Mouse (Mus musculus): Measurements from ENCODE around the gene Nrxn3. TPM values are rescaled to one million over a fixed set of nuclear protein-coding genes. Genes with fewer than 3 reads are reported as not detected.

The Nrxn3 gene
- polyA plus RNA-seq, 1 experiment from 2014 or later: 96.7 TPM

- no peaks in the 10 kb centered on the region for H3K27me3 ChIP-seq (replicated peaks)
- no peaks in the 10 kb centered on the region for H3K36me3 ChIP-seq
- WGBS: 78% methylated on average over 4 of the region's 4 CpGs
- no peak overlapping the region for H3K4me3 ChIP-seq (replicated peaks)
- H3K9me3 ChIP-seq (replicated peaks): no peaks in the 10 kb centered on the region
- H3K9ac ChIP-seq (replicated peaks): no peak overlapping the region
- no peaks in the 10 kb centered on the region for H3K4me1 ChIP-seq
- H3K27ac ChIP-seq (replicated peaks): no peak overlapping the region
- no peak for ATAC-seq (ENCODE audit: low FRiP score)
- H3K4me2 ChIP-seq: no peak overlapping the region
Measured at GRCm38 (mm10) chr12:89592459-89592858, 869.8 kb downstream of the Nrxn3 start.

DNA sequence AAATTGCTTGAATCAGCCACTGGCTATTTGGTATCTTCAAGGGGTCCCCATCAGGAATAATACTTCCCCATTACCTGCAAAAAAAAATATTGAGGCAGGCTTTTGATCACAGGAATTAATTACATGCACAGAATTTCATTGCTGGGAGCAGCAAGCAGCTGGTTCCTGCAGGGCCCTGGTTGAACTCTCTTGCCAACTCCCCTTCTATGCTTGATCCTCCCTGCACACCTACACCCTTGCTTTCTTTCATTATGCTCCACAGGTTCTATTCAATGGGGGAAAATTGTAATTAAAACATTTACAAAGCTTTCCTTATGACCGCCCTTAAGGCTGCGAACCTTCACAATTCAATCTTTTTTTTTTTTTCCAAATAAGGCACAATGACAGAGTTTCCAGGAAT, 891.0 kb downstream of the Nrxn3 start:
- 67% methylated on average over 2 of the region's 2 CpGs for WGBS
- no peak overlapping the region for H3K27ac ChIP-seq (replicated peaks)
- H3K4me2 ChIP-seq: no peak overlapping the region
- no peaks in the 10 kb centered on the region for H3K27me3 ChIP-seq (replicated peaks)
- no peak overlapping the region for H3K4me3 ChIP-seq (replicated peaks)
- no peaks in the 10 kb centered on the region for H3K4me1 ChIP-seq
- H3K36me3 ChIP-seq: no peaks in the 10 kb centered on the region
- H3K9me3 ChIP-seq (replicated peaks): no peaks in the 10 kb centered on the region
- ATAC-seq (ENCODE audit: low FRiP score): no peak
- H3K9ac ChIP-seq (replicated peaks): no peak overlapping the region

- no peak overlapping the region for H3K9ac ChIP-seq (replicated peaks)
- no peak overlapping the region for H3K4me3 ChIP-seq (replicated peaks)
- WGBS: 75% methylated on average over 4 of the region's 4 CpGs
- H3K9me3 ChIP-seq (replicated peaks): no peaks in the 10 kb centered on the region
- no peaks in the 10 kb centered on the region for H3K4me1 ChIP-seq
- H3K36me3 ChIP-seq: no peaks in the 10 kb centered on the region
- no peaks in the 10 kb centered on the region for H3K27me3 ChIP-seq (replicated peaks)
- no peak overlapping the region for H3K27ac ChIP-seq (replicated peaks)
- H3K4me2 ChIP-seq: no peak overlapping the region
- ATAC-seq (ENCODE audit: low FRiP score): no peak
Measured at GRCm38 (mm10) chr12:89625746-89626145, 903.1 kb downstream of the Nrxn3 start.

DNA sequence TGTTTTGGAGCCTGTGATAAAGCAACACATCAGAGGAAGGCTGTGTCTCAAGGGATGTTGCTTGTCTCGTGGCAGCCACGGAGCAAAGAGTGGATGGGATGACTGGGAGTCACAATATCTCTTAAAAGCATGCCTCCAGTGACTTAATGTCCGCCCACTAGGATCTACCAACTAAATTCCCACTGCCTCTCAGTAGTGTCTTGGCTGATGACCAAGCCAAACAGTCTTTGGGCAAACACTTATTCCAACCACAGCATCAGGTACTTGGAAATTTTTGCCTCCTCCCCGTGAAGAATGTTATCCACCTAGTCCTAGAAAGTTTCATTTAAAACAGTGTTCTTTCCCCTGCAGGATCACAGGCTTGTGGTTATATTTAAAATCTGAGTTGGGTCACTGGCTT, 917.4 kb downstream of the Nrxn3 start:
- H3K9me3 ChIP-seq (replicated peaks): no peaks in the 10 kb centered on the region
- H3K4me1 ChIP-seq: no peaks in the 10 kb centered on the region
- no peaks in the 10 kb centered on the region for H3K27me3 ChIP-seq (replicated peaks)
- no peaks in the 10 kb centered on the region for H3K36me3 ChIP-seq
- WGBS: 86% methylated on average over 4 of the region's 4 CpGs
- no peak overlapping the region for H3K4me2 ChIP-seq
- no peak overlapping the region for H3K4me3 ChIP-seq (replicated peaks)
- H3K9ac ChIP-seq (replicated peaks): no peak overlapping the region
- H3K27ac ChIP-seq (replicated peaks): no peak overlapping the region
- ATAC-seq (ENCODE audit: low FRiP score): no peak

DNA sequence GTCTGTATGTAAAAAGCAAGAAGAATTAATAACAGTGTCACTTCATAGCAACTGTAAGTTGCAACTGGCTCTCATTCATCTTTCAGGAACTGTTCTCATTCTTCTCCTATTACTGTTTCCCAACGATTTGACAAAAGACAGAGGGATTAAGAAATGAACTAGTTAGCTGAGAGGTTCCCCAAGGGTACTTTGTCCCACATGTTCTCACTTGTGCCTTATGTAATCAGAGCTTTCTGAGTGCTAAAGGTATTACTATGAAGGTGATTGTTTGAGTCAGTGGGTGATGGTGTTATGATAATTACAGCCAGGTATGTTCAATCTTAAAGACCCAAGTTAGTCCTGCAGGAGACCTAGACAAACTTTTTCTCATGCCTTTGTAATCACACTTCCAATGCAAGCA, 918.8 kb downstream of the Nrxn3 start:
- H3K27ac ChIP-seq (replicated peaks): no peak overlapping the region
- no peaks in the 10 kb centered on the region for H3K36me3 ChIP-seq
- H3K4me3 ChIP-seq (replicated peaks): no peak overlapping the region
- H3K4me1 ChIP-seq: no peaks in the 10 kb centered on the region
- WGBS: 43% methylated on average over 1 of the region's 1 CpGs
- H3K9me3 ChIP-seq (replicated peaks): no peaks in the 10 kb centered on the region
- H3K4me2 ChIP-seq: no peak overlapping the region
- H3K27me3 ChIP-seq (replicated peaks): no peaks in the 10 kb centered on the region
- ATAC-seq (ENCODE audit: low FRiP score): no peak
- no peak overlapping the region for H3K9ac ChIP-seq (replicated peaks)

DNA sequence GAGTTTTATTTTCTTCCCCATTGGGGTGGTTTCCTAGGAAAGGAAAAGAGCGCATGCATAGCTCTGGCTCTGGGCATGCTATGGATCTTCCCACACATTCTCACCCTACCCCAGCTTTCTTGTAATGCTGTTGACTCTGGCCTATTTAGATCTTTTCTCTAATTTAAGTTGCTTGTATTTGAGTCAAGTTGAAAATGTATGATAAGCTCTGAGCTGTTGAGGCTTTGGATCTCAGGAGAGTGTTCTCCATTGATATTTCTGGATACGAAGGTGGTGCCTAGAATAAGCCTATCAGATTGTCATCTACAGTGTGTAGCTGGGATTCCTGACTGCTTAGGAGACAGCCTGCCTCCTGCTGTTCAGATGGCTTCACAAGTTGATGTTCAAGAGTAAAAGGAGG, 930.5 kb downstream of the Nrxn3 start:
- H3K9ac ChIP-seq (replicated peaks): no peak overlapping the region
- no peaks in the 10 kb centered on the region for H3K4me1 ChIP-seq
- no peak overlapping the region for H3K4me3 ChIP-seq (replicated peaks)
- 80% methylated on average over 2 of the region's 2 CpGs for WGBS
- ATAC-seq (ENCODE audit: low FRiP score): no peak
- H3K27me3 ChIP-seq (replicated peaks): no peaks in the 10 kb centered on the region
- H3K9me3 ChIP-seq (replicated peaks): no peaks in the 10 kb centered on the region
- no peaks in the 10 kb centered on the region for H3K36me3 ChIP-seq
- H3K4me2 ChIP-seq: no peak overlapping the region
- H3K27ac ChIP-seq (replicated peaks): no peak overlapping the region

DNA sequence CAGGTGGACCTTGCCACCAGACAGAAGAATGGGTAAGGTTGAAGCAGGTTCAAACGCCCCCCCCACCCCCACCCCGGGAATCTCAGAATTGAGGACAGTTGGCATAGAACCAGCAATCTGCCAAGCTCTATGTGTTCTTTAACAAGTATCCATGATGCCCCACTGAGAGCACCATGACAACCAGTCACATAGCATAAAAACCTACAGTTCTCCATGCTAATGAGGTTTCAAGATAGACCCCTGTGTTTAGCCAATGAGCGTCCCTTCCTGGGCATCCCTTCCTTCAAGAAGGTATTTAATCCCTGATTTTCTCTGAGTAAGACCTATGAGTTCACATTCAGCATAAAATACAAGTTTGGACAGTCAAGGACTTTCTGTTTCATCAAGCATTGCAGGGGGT, 938.5 kb downstream of the Nrxn3 start:
- no peak overlapping the region for H3K4me2 ChIP-seq
- no peaks in the 10 kb centered on the region for H3K4me1 ChIP-seq
- H3K4me3 ChIP-seq (replicated peaks): no peak overlapping the region
- 32% methylated on average over 3 of the region's 3 CpGs for WGBS
- H3K9ac ChIP-seq (replicated peaks): no peak overlapping the region
- no peaks in the 10 kb centered on the region for H3K9me3 ChIP-seq (replicated peaks)
- no peaks in the 10 kb centered on the region for H3K36me3 ChIP-seq
- no peaks in the 10 kb centered on the region for H3K27me3 ChIP-seq (replicated peaks)
- ATAC-seq (ENCODE audit: low FRiP score): no peak
- no peak overlapping the region for H3K27ac ChIP-seq (replicated peaks)

DNA sequence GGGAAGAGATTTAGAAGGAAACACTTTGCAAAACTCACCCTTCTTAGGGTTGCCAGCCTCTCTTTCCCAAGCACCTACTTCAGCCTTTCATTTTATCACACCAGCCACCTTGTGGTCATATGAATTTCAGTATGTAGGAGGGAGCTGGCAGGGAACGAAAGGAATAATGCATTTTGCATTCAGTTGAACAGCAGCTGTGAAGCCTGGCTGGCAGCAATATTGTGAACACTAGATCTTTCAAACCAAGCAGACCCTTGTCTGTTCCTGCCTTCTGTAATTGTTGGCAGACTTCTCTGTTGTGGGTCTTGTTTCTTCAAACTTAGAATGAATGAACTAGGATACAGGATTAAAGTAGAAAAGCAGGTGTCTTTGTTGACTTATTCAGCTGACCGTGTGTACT, 946.2 kb downstream of the Nrxn3 start:
- H3K36me3 ChIP-seq: no peaks in the 10 kb centered on the region
- no peak overlapping the region for H3K4me3 ChIP-seq (replicated peaks)
- no peak overlapping the region for H3K4me2 ChIP-seq
- H3K9ac ChIP-seq (replicated peaks): no peak overlapping the region
- 70% methylated on average over 2 of the region's 2 CpGs for WGBS
- no peaks in the 10 kb centered on the region for H3K4me1 ChIP-seq
- no peaks in the 10 kb centered on the region for H3K9me3 ChIP-seq (replicated peaks)
- no peak overlapping the region for H3K27ac ChIP-seq (replicated peaks)
- H3K27me3 ChIP-seq (replicated peaks): no peaks in the 10 kb centered on the region
- ATAC-seq (ENCODE audit: low FRiP score): no peak

- Histone ChIP-seq H3K9ac (replicated peaks) (no peak overlapping the region), H3K27me3 (replicated peaks) (no peaks in the 10 kb centered on the region), H3K4me3 (replicated peaks) (no peak overlapping the region), H3K9me3 (replicated peaks) (no peaks in the 10 kb centered on the region), H3K27ac (replicated peaks) (no peak overlapping the region), H3K4me2 (no peak overlapping the region), H3K36me3 (no peaks in the 10 kb centered on the region), H3K4me1 (no peaks in the 10 kb centered on the region)
- 40% methylated on average over 2 of the region's 2 CpGs for WGBS
- ATAC-seq (ENCODE audit: low FRiP score): 0 out of 2 replicates have a peak, but pooled peaks have one; percentile 38
Measured at GRCm38 (mm10) chr12:89672819-89673218, 950.1 kb downstream of the Nrxn3 start.

DNA sequence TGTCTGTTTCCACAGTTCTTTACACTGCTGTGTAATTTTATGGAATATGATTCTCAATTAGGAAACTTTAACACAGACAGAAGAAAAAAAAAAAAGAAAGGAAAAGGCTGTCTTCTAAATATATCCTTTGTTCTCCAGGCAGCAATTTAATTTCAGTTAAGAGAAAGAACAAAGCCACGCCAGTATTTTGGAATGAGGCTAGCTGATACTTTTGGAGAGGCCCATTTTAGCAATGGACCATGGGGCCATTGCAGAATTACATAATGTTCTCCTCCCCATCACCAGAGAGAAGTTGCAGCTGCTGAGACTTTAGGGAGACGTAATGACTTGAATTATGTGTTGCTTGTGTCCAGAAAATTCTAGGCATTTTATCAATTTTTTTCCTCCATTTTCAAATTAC, 963.0 kb downstream of the Nrxn3 start:
- WGBS: 56% methylated on average over 2 of the region's 2 CpGs
- no peak for ATAC-seq (ENCODE audit: low FRiP score)
- no peak overlapping the region for H3K4me3 ChIP-seq (replicated peaks)
- no peak overlapping the region for H3K4me2 ChIP-seq
- no peak overlapping the region for H3K9ac ChIP-seq (replicated peaks)
- no peaks in the 10 kb centered on the region for H3K27me3 ChIP-seq (replicated peaks)
- H3K9me3 ChIP-seq (replicated peaks): no peaks in the 10 kb centered on the region
- no peak overlapping the region for H3K27ac ChIP-seq (replicated peaks)
- no peaks in the 10 kb centered on the region for H3K4me1 ChIP-seq
- no peaks in the 10 kb centered on the region for H3K36me3 ChIP-seq

DNA sequence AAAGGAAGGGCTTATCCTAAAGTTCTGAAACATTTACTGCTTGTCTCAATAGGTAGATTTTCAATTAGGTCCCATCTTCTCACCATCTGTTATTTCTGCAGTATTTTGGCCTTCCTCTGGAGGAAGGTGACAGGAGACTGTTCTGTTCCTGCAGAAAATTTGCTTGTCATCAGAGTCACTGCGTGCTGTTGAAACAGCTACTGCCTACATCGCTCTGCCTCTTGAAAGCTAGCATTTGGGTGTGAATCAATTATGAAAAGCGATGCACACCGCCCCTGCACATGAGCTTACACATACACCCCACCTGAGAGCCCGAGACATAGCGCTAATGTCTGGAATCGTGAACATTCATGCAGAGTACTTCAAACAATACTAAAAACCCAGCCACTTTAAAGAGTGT, 966.4 kb downstream of the Nrxn3 start:
- Histone ChIP-seq H3K9ac (replicated peaks) (no peak overlapping the region), H3K27me3 (replicated peaks) (no peaks in the 10 kb centered on the region), H3K9me3 (replicated peaks) (no peaks in the 10 kb centered on the region), H3K4me1 (no peaks in the 10 kb centered on the region), H3K36me3 (no peaks in the 10 kb centered on the region), H3K4me2 (no peak overlapping the region), H3K4me3 (replicated peaks) (no peak overlapping the region), H3K27ac (replicated peaks) (no peak overlapping the region)
- 93% methylated on average over 7 of the region's 7 CpGs for WGBS
- no peak for ATAC-seq (ENCODE audit: low FRiP score)

DNA sequence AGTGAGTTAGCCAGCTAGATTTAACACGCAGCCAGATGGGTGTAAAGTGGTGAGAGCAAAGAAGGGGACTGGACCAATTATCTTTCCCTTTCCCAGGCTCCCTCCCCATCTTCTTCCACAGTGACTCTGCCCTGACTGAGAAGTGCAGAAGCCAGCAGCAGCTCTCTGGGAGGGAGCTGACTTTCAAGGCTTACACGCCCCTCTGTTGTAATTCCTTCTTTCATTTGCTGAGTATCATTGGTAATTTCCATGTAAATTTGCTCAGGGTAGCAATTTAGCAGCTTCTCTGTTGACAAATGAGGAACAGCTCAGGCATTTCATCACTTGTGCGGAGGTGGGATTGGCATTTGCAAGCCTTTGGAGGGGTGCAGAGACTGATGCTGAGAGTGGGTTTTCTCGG, 976.8 kb downstream of the Nrxn3 start:
- ATAC-seq (ENCODE audit: low FRiP score): peak; percentile 50; the same call in 1 of the 2 replicates
- WGBS: 5% methylated on average over 4 of the region's 4 CpGs
- Histone ChIP-seq H3K27me3 (replicated peaks) (no peaks in the 10 kb centered on the region), H3K9ac (replicated peaks) (no peak overlapping the region), H3K4me2 (peak overlapping the region; percentile 2; the same call in 1 of the 2 replicates), H3K9me3 (replicated peaks) (no peaks in the 10 kb centered on the region), H3K27ac (replicated peaks) (no peak overlapping the region), H3K4me3 (replicated peaks) (no peak overlapping the region), H3K36me3 (no peaks in the 10 kb centered on the region), H3K4me1 (peaks cover 12% of the 10 kb centered on the region)

DNA sequence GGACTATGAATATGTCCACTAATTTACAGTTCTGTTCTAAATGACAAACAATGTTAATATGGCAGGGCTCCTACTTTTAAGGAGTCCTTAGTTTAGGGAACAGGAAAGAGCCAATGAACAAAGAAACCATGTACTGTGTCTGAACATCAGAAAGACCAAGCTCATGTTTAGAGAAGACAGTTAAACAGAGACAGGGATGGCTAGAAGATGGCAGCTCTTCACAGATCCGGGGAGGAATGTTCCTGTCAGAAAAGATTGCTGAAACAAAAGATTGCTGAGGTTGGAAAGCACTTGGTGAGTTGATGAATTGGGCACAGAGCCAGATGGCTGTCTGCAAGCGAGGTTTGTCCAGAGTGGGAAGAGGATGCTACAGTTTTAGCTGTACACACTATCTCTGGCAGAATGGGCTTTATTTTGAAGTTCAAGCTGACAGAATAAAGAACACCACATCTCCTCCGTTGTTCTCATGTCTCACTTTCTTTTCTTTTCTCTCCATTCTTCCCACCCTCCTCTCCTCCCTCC, 978.3 kb downstream of the Nrxn3 start:
- Histone ChIP-seq H3K4me2 (no peak overlapping the region), H3K9ac (replicated peaks) (no peak overlapping the region), H3K4me1 (peaks cover 12% of the 10 kb centered on the region), H3K4me3 (replicated peaks) (no peak overlapping the region), H3K36me3 (no peaks in the 10 kb centered on the region), H3K9me3 (replicated peaks) (no peaks in the 10 kb centered on the region), H3K27ac (replicated peaks) (no peak overlapping the region), H3K27me3 (replicated peaks) (no peaks in the 10 kb centered on the region)
- no peak for ATAC-seq (ENCODE audit: low FRiP score)
- 50% methylated on average over 3 of the region's 3 CpGs for WGBS

Data from neural tube, embryonic 15.5 days (tissue).